ENCODE assay signal across 24 mouse cellular contexts in the genomic region with DNA sequence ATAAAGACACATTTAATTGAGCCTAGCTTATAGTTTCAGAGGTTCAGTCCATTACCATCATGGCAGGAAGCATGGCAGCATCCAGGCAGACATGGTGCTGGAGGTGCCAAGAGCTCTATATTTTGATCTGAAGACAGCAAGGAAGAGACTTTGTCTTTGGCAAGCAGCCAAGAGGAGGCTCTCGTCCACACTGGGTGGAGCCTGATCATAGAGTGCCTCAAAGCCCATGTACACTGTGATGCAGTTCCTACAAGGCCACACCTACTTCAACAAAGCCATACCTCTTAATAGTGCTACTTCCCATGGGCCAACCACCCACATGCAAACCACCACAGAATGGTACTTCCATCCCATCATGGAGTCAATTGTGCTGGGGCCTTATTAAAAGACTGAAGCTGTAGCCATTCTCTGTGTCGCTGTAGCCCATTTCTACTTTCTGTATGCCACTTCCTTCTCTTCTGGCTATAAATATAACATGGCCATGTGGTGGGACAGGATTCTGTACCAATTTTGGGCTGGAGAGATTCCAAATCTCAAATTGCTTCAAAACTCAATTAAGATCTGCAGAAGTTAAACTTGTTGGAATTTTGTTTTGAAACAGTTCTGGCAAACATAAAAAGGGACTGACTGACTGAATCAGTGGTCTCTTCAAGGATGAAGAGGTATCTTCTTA. TPM values are rescaled to one million over a fixed set of nuclear protein-coding genes. Genes with fewer than 3 reads are reported as not detected.
DNase-seq lines count a peak whose midpoint lies in the region; ATAC-seq and TF ChIP-seq lines count a peak whose summit lies in the region.
"Had no signal": no experiment of that assay in that cellular context is flagged by ENCODE, and none has a peak within 500 bp of the region (broad histone marks: within the 10 kb centered on the region; RNA-seq: fewer than 3 reads in every experiment).

No protein-coding gene starts in this region.

- no peaks in the 10 kb centered on the region for H3K9me3 ChIP-seq in forebrain, embryonic 16.5 days (ENCODE audit: control insufficient read depth, low read length)
- no peaks in the 10 kb centered on the region for H3K9me3 ChIP-seq in forebrain, embryonic 11.5 days (ENCODE audit: control insufficient read depth, low read length)
- H3K9me3 ChIP-seq in kidney, embryonic 15.5 days (replicated peaks), result no peaks in the 10 kb centered on the region
- H3K9me3 ChIP-seq: heart, embryonic 13.5 days; limb, embryonic 10.5 days; limb, embryonic 15.5 days; liver, embryonic 13.5 days had no signal

- TF ChIP-seq CTCF in bone marrow macrophage, adult 2 months (IDR thresholded peaks at IDR 0.05; ENCODE audit: low read depth, low read length), result no peak

- no peaks in the 10 kb centered on the region for H3K4me1 ChIP-seq in forebrain, embryonic 16.5 days (replicated peaks; ENCODE audit: control insufficient read depth, insufficient read depth, low read length)
- no peaks in the 10 kb centered on the region for H3K4me1 ChIP-seq in forebrain, embryonic 11.5 days (replicated peaks; ENCODE audit: control insufficient read depth, insufficient read depth, low read length)
- no peaks in the 10 kb centered on the region for H3K4me1 ChIP-seq in kidney, embryonic 15.5 days
- 0 out of 2 replicates have a peak, but pooled peaks cover 2% of the 10 kb centered on the region for H3K4me1 ChIP-seq in bone marrow macrophage, adult 2 months (ENCODE audit: control insufficient read depth, insufficient read depth, low read length)
- H3K4me1 ChIP-seq: heart, embryonic 13.5 days; limb, embryonic 10.5 days; limb, embryonic 15.5 days; liver, embryonic 13.5 days had no signal

- H3K36me3 ChIP-seq in forebrain, embryonic 16.5 days (ENCODE audit: control insufficient read depth, insufficient read depth), result no peaks in the 10 kb centered on the region
- H3K36me3 ChIP-seq in forebrain, embryonic 11.5 days (ENCODE audit: control insufficient read depth, insufficient read depth, low read length), result no peaks in the 10 kb centered on the region
- no peaks in the 10 kb centered on the region for H3K36me3 ChIP-seq in kidney, embryonic 15.5 days
- H3K36me3 ChIP-seq: heart, embryonic 13.5 days; limb, embryonic 10.5 days; limb, embryonic 15.5 days; liver, embryonic 13.5 days had no signal

- intact Hi-C loops in left cerebral cortex, postnatal 14 days (cut with DNase I), result no loop called here

- WGBS in forebrain, embryonic 16.5 days, result 71% methylated on average over 2 of the region's 2 CpGs
- WGBS in forebrain, embryonic 11.5 days, result 84% methylated on average over 2 of the region's 2 CpGs
- 62% methylated on average over 2 of the region's 2 CpGs for WGBS in kidney, embryonic 15.5 days

- H3K27me3 ChIP-seq in forebrain, embryonic 16.5 days (replicated peaks; ENCODE audit: control insufficient read depth, insufficient read depth, low read length), result no peaks in the 10 kb centered on the region
- no peaks in the 10 kb centered on the region for H3K27me3 ChIP-seq in forebrain, embryonic 11.5 days (ENCODE audit: control insufficient read depth, insufficient read depth, low read length)
- no peaks in the 10 kb centered on the region for H3K27me3 ChIP-seq in kidney, embryonic 15.5 days
- H3K27me3 ChIP-seq: heart, embryonic 13.5 days; limb, embryonic 15.5 days; liver, embryonic 13.5 days had no signal

- H3K4me3 ChIP-seq in forebrain, embryonic 16.5 days (replicated peaks; ENCODE audit: low read length), result no peak overlapping the region
- no peak overlapping the region for H3K4me3 ChIP-seq in forebrain, embryonic 11.5 days (ENCODE audit: low read depth, low read length)
- H3K4me3 ChIP-seq in kidney, embryonic 15.5 days (replicated peaks), result no peak overlapping the region
- no peak overlapping the region for H3K4me3 ChIP-seq in bone marrow macrophage, adult 2 months (ENCODE audit: insufficient read depth, low read length)
- H3K4me3 ChIP-seq: heart, adult 2 months; heart, embryonic 13.5 days; limb, embryonic 10.5 days; limb, embryonic 15.5 days; liver, embryonic 13.5 days had no signal

- no peak for DNase-seq in forebrain, embryonic 11.5 days (ENCODE audit: low spot score)
- no peak for DNase-seq in kidney, adult 11 months
- peak; percentile 36 to 38 for DNase-seq in left cerebral cortex, postnatal 14 days (ENCODE audit: low spot score in 2 of 2)
- no peak for DNase-seq in left cerebral cortex, adult 8-10 months (ENCODE audit: low spot score in 2 of 2)
- no peak for DNase-seq in thymus, postnatal 0 days (ENCODE audit: low spot score)
- DNase-seq: adrenal gland, postnatal 14 days; cerebellum, adult 2 months; heart, adult 2 months; heart, postnatal 10 days; liver, embryonic 13.5 days; lung, adult 18-20 months; lung, postnatal 14 days; midbrain, embryonic 14.5 days had no signal

- no peak overlapping the region for H3K27ac ChIP-seq in forebrain, embryonic 16.5 days (ENCODE audit: low read length)
- H3K27ac ChIP-seq in forebrain, embryonic 11.5 days (ENCODE audit: low read depth, low read length), result no peak overlapping the region
- no peak overlapping the region for H3K27ac ChIP-seq in kidney, embryonic 15.5 days
- 0 out of 2 replicates have a peak overlapping the region, but pooled peaks have one; percentile 48 for H3K27ac ChIP-seq in bone marrow macrophage, adult 2 months (ENCODE audit: insufficient read depth, low read depth, low read length)
- H3K27ac ChIP-seq: heart, adult 2 months; heart, embryonic 13.5 days; hindbrain, embryonic 14.5 days; kidney, postnatal 0 days; limb, embryonic 10.5 days; limb, embryonic 15.5 days; liver, embryonic 13.5 days had no signal

- H3K4me2 ChIP-seq in forebrain, embryonic 16.5 days (ENCODE audit: low read length), result no peak overlapping the region
- H3K4me2 ChIP-seq in forebrain, embryonic 11.5 days (ENCODE audit: low read depth, low read length, severe bottlenecking), result no peak overlapping the region
- no peak overlapping the region for H3K4me2 ChIP-seq in kidney, embryonic 15.5 days
- H3K4me2 ChIP-seq: heart, embryonic 13.5 days; hindbrain, embryonic 14.5 days; limb, embryonic 15.5 days; liver, embryonic 13.5 days had no signal

- H3K9ac ChIP-seq in forebrain, embryonic 16.5 days (replicated peaks; ENCODE audit: low read depth, low read length), result no peak overlapping the region
- H3K9ac ChIP-seq in forebrain, embryonic 11.5 days (ENCODE audit: low read length), result no peak overlapping the region
- no peak overlapping the region for H3K9ac ChIP-seq in kidney, embryonic 15.5 days
- H3K9ac ChIP-seq: heart, embryonic 13.5 days; hindbrain, embryonic 14.5 days; limb, embryonic 15.5 days; liver, embryonic 13.5 days had no signal

- peak; percentile 43; the same call in 1 of the 2 replicates for ATAC-seq in forebrain, embryonic 16.5 days
- ATAC-seq in forebrain, embryonic 11.5 days (replicated peaks; ENCODE audit: low FRiP score), result no peak
- ATAC-seq in kidney, embryonic 15.5 days (replicated peaks; ENCODE audit: low FRiP score), result 0 out of 2 replicates have a peak, but pooled peaks have one; percentile 41
- ATAC-seq: CD4-positive, CD25-positive, alpha-beta regulatory T cell, adult 4 months had no signal

- TF ChIP-seq POLR2A in bone marrow macrophage, adult 2 months (IDR thresholded peaks at IDR 0.05; ENCODE audit: borderline replicate concordance, low read depth, low read length), result no peak

RNA-seq across cellular contexts. Expression of gene Tmem229a, which starts 10.0 kb away (rescaled TPM):
- 1.6 and 2.2 TPM in 2 replicates for polyA plus RNA-seq in forebrain, embryonic 16.5 days (2015; fragmentation: Nextera tagmentation; extraction: Ambion mirVana)
- 1.8 and 2.0 TPM in 2 replicates for polyA plus RNA-seq in forebrain, embryonic 11.5 days (2014; fragmentation: Nextera tagmentation; extraction: Ambion mirVana)
- 9.4 and 9.7 TPM in 2 replicates for polyA plus RNA-seq in kidney, embryonic 15.5 days (2015; fragmentation: Nextera tagmentation; extraction: Ambion mirVana)
- 10 to 100 TPM; 40.9 to 41.2 TPM for total RNA-seq in left cerebral cortex, postnatal 14 days (2021)
- total RNA-seq in left cerebral cortex, adult 8-10 months (2022), result 10 to 100 TPM; 42.9 to 51.4 (median 47.8) TPM
- not detected in 2 replicates for polyA plus RNA-seq in bone marrow macrophage, adult 2 months (2012; ENCODE audit: insufficient read depth, insufficient read length, missing spikeins)
- 0.13 and 0.15 TPM in 2 replicates for polyA plus RNA-seq in thymus, postnatal 0 days (2015; fragmentation: Nextera tagmentation; extraction: Ambion mirVana)
- total RNA-seq: hematopoietic stem cell, adult 5-6 weeks had no signal
- polyA plus RNA-seq: CD4-positive, CD25-positive, alpha-beta regulatory T cell, adult 4 months; testis, adult 2 months had no signal

Comparison
In these comparisons a context has a peak if more than half of its experiments do, and no peak if none do; other contexts are left out.
1. DNase-seq: peak in left cerebral cortex, postnatal 14 days (2 of 2); none in forebrain, embryonic 11.5 days (single experiment), kidney, adult 11 months (single experiment), left cerebral cortex, adult 8-10 months (0 of 2) and thymus, postnatal 0 days (single experiment).